Mouse (Mus musculus) liver, embryonic 14.5 days (tissue): Measurements from ENCODE around the gene Esrrb. TPM values are rescaled to one million over a fixed set of nuclear protein-coding genes. Genes with fewer than 3 reads are reported as not detected.

Experiments used
- ATAC-seq: fragments of 200-750 bp; cut with Nextera tagmentation; 2 replicates; pipeline ENCODE4 v1.8.0; 2017; ENCODE audit warnings: moderate number of reproducible peaks, mild to moderate bottlenecking, moderate library complexity; ENCODE audit not compliant: insufficient read depth
- DNase-seq, 3 experiments: peaks; one replicate each; pipeline ENCODE4 v3.0.0-alpha.2; 2012 to 2013; ENCODE audit warnings: low read depth in 3 of 3, low spot score in 3 of 3
- H3K27ac ChIP-seq: fragments of 300-500 bp; sonication (generic); 2 replicates; pipeline ENCODE4 v1.5.1; 2014; ENCODE audit warnings: moderate library complexity, mild to moderate bottlenecking, control low read depth, inconsistent platforms
- H3K27me3 ChIP-seq: fragments of 300-500 bp; sonication (generic); 2 replicates; pipeline ENCODE4 v1.6.1; 2014; ENCODE audit warnings: mild to moderate bottlenecking, low read length, moderate library complexity; ENCODE audit not compliant: control insufficient read depth, insufficient read depth
- H3K36me3 ChIP-seq: fragments of 300-500 bp; sonication (generic); replicated peaks from 2 replicates; pipeline ENCODE4 v1.6.1; 2014; ENCODE audit warnings: low read depth; ENCODE audit not compliant: control insufficient read depth, insufficient read depth
- H3K4me1 ChIP-seq, 2 experiments: fragments of 200-500 bp in 1 of 2; fragments of 300-500 bp in 1 of 2; sonication (generic) in 1 of 2; replicated peaks; 2 replicates each; pipeline ENCODE4 v1.6.1; 2012 to 2014; ENCODE audit warnings: antibody characterized with exemption in 1 of 2, inconsistent platforms in 1 of 2, low read length in 1 of 2; ENCODE audit not compliant: control insufficient read depth in 2 of 2, insufficient read depth in 2 of 2
- H3K4me2 ChIP-seq: fragments of 300-500 bp; sonication (generic); 2 replicates; pipeline ENCODE4 v1.6.1; 2014; ENCODE audit warnings: low read depth, mild to moderate bottlenecking, control low read depth, moderate library complexity
- H3K4me3 ChIP-seq, 2 experiments: fragments of 200-500 bp in 1 of 2; fragments of 300-500 bp in 1 of 2; sonication (generic) in 1 of 2; 2 replicates each; pipeline ENCODE4 v1.5.1; 2012 to 2014; ENCODE audit warnings: low read depth in 2 of 2, low read length in 2 of 2, mild to moderate bottlenecking in 2 of 2, control low read depth in 1 of 2, inconsistent platforms in 1 of 2, moderate library complexity in 1 of 2; ENCODE audit not compliant: insufficient read depth in 1 of 2
- H3K9ac ChIP-seq: fragments of 300-500 bp; sonication (generic); replicated peaks from 2 replicates; pipeline ENCODE4 v1.6.1; 2014; ENCODE audit warnings: mild to moderate bottlenecking, control low read depth, moderate library complexity
- H3K9me3 ChIP-seq: fragments of 300-500 bp; sonication (generic); 2 replicates; pipeline ENCODE4 v1.6.1; 2016; ENCODE audit warnings: low read length, mixed read lengths; ENCODE audit not compliant: control insufficient read depth
- CTCF ChIP-seq: IDR thresholded peaks from 2 replicates; pipeline ENCODE4 v1.5.1; 2016; ENCODE audit warnings: antibody characterized with exemption, low read depth, control low read depth
- EP300 ChIP-seq: IDR thresholded peaks from 2 replicates; pipeline ENCODE4 v1.6.1; 2016; ENCODE audit warnings: antibody characterized with exemption, low read depth
- WGBS: fragments of 180-500 bp; shearing (Covaris S2); extraction: QIAGEN DNeasy Blood & Tissue Kit; methylation state at CpG from one replicate; pipeline ENCODE4 v1.1.7; 2014; ENCODE audit not compliant: insufficient replicate concordance; 5-methylcytosine and 5-hydroxymethylcytosine counted together
- polyA plus RNA-seq, 2 experiments: library from polyadenylated mRNA; depleted of rRNA in 1 of 2; stranded (reverse) in 1 of 2; unstranded in 1 of 2; fragments of >200 nt; fragmentation: Nextera tagmentation in 1 of 2; extraction: Ambion mirVana in 1 of 2; gene quantifications; 2 replicates each; pipeline versions ENCODE4 v1.2.1 to v1.2.3; 2012 to 2014

Esrrb gene
- polyA plus RNA-seq, 2 experiments: 0.03 to 0.09 TPM

DNA sequence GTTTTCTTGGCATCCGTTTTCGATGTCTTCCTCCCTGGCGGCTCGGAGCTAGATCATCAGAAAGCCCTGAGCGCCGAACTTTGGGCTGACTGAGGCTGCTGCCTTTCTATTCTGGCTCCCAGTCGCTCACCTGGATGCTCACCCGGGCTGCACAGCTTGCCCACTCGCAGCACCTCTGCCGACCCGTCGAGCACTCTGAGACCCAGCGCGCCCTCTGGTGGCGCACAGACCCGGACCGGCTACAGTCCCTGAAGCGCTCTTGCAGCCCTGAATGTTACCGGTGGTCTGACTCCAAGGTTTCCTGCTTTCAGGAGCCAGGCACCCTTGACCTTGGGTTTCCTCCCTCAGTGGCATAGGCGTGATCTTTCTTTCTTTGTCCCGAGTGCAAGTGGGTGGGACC, 41.8 kb downstream of the Esrrb start:
- Histone ChIP-seq H3K9me3 (no peaks in the 10 kb centered on the region), H3K36me3 (no peaks in the 10 kb centered on the region), H3K4me3 (no peak overlapping the region), H3K27me3 (peaks cover 4% of the 10 kb centered on the region; the same call in 1 of the 2 replicates), H3K9ac (no peak overlapping the region), H3K27ac (no peak overlapping the region), H3K4me2 (no peak overlapping the region; the same call in 1 of the 2 replicates), H3K4me1 (no peaks in the 10 kb centered on the region)
- TF ChIP-seq CTCF (peak; percentile 88), EP300 (no peak)
- peak in 1 of 3 experiments; percentile 6 for DNase-seq
- no peak for ATAC-seq
- WGBS: 6% methylated on average over 21 of the region's 21 CpGs

DNA sequence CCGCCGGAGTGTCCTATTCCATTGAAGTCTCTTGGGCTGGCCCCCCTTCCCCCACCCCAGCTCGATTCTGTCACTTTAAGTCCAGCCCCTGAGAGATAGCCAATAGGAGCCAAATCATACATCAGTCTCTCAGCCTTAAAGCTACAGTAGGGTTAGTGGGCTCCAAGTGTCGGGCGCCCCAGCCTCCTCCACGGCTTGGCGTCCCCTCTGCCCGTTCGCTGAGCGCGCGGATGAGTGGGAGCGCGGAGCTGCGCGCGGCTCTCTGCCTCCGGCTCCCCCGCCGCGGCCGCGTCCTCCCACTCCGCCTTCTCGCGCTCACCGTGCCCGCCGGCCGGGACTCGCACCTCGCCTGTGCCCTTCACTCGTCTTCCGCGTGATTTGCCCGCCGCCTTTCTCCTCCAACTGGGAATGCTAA, 60.6 kb downstream of the Esrrb start:
- peaks cover 44% of the 10 kb centered on the region for H3K27me3 ChIP-seq
- no peak overlapping the region for H3K27ac ChIP-seq
- H3K36me3 ChIP-seq: no peaks in the 10 kb centered on the region
- H3K4me1 ChIP-seq: no peaks in the 10 kb centered on the region
- peak overlapping the region; percentile 30 for H3K4me2 ChIP-seq
- WGBS: 1% methylated on average over 34 of the region's 37 CpGs
- ATAC-seq (no peak), DNase-seq (no peak)
- H3K4me3 ChIP-seq: peak overlapping the region; percentile 18 to 32
- H3K9me3 ChIP-seq: no peaks in the 10 kb centered on the region
- H3K9ac ChIP-seq: no peak overlapping the region
- TF ChIP-seq EP300: no peak
- no peak for TF ChIP-seq CTCF

- WGBS: 3% methylated on average over 59 of the region's 59 CpGs
- Histone ChIP-seq H3K27me3 (peaks cover 44% of the 10 kb centered on the region), H3K4me2 (peak overlapping the region; percentile 30)
Measured at GRCm38 (mm10) chr12:86422166-86422910, 61.4 kb downstream of the Esrrb start.

DNA sequence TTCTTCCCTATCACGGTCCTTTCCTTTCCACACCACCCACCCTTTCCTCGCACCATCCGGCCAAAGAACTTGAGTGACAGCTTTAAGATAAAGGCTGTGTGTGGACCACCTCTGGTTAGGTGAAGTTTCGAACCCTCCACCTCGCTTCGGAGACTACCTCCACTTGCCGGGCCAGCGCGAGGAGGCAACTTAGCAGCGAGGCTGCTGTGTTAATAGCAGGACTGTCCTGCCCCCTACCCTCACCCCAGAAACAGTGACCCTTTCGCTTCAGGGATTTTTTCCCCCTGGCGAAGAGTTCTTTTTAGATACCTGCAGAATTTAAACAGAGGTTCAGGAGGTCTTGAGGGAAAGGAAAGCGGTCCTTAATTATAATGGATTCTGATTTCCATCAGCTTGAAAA, 62.2 kb downstream of the Esrrb start:
- Histone ChIP-seq H3K4me2 (no peak overlapping the region), H3K27ac (no peak overlapping the region), H3K9me3 (no peaks in the 10 kb centered on the region), H3K9ac (no peak overlapping the region), H3K4me1 (no peaks in the 10 kb centered on the region), H3K4me3 (no peak overlapping the region), H3K36me3 (no peaks in the 10 kb centered on the region), H3K27me3 (peaks cover 44% of the 10 kb centered on the region)
- DNase-seq (no peak), ATAC-seq (no peak)
- 4% methylated on average over 13 of the region's 13 CpGs for WGBS
- TF ChIP-seq CTCF (no peak), EP300 (no peak)

More at GRCm38 (mm10) chr12:86422166-86422910, 61.4 kb downstream of the Esrrb start:
- no peak overlapping the region for H3K27ac ChIP-seq
- TF ChIP-seq CTCF: no peak
- no peak for TF ChIP-seq EP300
- no peaks in the 10 kb centered on the region for H3K4me1 ChIP-seq
- H3K4me3 ChIP-seq: peak overlapping the region in 1 of 2 experiments; percentile 32; a peak in 2 of 4 replicates
- H3K36me3 ChIP-seq: no peaks in the 10 kb centered on the region
- DNase-seq (no peak), ATAC-seq (no peak)
- no peak overlapping the region for H3K9ac ChIP-seq
- H3K9me3 ChIP-seq: no peaks in the 10 kb centered on the region

DNA sequence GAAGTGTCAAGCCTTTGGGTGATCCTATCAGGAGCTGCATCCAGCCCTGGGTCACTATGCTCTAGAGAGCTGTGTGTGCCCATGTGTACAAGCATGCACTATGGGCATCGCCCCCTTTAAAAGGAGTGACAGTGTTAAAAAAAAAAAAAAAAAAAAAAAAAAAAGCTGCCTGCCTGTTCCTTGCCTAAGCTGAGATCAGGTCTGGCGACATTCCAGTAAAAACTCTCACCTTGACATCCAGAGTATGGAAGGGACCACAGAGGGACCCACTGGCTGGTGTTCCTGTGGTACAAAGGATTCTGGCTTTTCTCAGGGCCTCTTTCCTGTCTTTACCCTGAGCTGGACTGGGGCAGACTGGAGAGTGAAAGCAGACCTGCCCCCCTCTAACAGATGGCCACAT, 66.7 kb downstream of the Esrrb start:
- Histone ChIP-seq H3K4me2 (no peak overlapping the region), H3K4me3 (no peak overlapping the region), H3K27me3 (peaks cover 22% of the 10 kb centered on the region), H3K9ac (no peak overlapping the region), H3K36me3 (no peaks in the 10 kb centered on the region), H3K27ac (no peak overlapping the region), H3K4me1 (no peaks in the 10 kb centered on the region), H3K9me3 (no peaks in the 10 kb centered on the region)
- TF ChIP-seq CTCF (no peak), EP300 (no peak)
- DNase-seq (no peak), ATAC-seq (no peak)
- 38% methylated on average over 2 of the region's 2 CpGs for WGBS
